Mouse (Mus musculus) B cell, adult (primary cell): ENCODE measurements around the gene Disp2. TPM values are rescaled to one million over a fixed set of nuclear protein-coding genes. Genes with fewer than 3 reads are reported as not detected.

Source experiments
- total RNA-seq: library from RNA; stranded (reverse); gene quantifications from 4 replicates; pipeline ENCODE4 v1.2.4, GENCODE M21; 2023; ENCODE audit not compliant: inconsistent age

Gene Disp2
- total RNA-seq: not detected in 4 replicates

DNA sequence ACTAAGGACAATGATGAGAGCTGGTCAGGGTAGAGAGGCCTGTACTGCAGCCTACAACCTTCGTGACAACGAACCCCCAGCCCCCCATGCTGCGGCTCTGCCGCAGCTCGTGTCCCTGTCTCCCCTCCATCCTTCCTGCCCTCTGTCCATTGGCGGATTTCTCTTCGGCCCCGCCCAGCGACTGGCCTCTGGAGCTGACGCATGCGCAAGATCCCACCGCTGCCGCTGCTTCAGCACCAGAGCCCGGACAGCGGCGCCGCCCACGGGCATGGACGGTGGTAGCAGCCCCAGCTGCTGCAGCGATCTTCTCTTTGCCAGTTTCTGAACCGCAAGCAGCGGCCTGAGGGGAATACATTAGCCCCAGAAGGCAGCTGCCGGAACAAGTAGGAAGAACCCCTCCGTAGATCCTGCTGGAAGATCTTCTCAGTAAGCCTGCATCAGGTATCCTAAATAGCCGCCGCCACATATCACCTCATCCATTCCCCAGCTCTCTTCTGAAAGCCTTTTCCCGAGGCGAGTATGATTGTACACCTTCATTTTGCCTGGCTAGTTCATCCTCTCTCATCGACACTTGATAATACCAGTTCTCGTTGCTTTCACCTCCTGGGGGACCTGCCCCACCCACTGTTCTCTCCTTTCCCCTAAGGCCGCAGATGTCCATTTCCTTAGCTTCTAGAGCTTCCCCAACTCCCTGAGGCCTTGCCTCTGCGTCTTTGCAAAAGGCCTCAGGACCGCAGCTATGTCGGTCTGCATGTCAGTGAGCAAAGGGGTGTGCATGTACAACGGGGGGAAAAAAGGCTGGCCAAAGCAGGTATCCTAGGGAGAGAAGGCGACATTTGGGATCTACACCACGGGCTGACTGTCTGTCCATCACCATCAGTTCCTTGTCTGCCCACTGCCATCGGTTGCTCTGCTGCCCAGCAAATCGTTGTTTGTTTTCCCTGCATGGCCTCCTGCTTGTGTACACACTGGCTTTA is at the start of gene Disp2:
Gene Disp2, plus strand, starts transcription at position 216 of the 977 bp plus-strand sequence.

GRCm38 (mm10) chr2:118745232-118745884 is 34.2 kb upstream of the Disp2 start, which contains the start of gene Inafm2:
Gene Inafm2 (plus strand): TSS chr2:118745758.

DNA sequence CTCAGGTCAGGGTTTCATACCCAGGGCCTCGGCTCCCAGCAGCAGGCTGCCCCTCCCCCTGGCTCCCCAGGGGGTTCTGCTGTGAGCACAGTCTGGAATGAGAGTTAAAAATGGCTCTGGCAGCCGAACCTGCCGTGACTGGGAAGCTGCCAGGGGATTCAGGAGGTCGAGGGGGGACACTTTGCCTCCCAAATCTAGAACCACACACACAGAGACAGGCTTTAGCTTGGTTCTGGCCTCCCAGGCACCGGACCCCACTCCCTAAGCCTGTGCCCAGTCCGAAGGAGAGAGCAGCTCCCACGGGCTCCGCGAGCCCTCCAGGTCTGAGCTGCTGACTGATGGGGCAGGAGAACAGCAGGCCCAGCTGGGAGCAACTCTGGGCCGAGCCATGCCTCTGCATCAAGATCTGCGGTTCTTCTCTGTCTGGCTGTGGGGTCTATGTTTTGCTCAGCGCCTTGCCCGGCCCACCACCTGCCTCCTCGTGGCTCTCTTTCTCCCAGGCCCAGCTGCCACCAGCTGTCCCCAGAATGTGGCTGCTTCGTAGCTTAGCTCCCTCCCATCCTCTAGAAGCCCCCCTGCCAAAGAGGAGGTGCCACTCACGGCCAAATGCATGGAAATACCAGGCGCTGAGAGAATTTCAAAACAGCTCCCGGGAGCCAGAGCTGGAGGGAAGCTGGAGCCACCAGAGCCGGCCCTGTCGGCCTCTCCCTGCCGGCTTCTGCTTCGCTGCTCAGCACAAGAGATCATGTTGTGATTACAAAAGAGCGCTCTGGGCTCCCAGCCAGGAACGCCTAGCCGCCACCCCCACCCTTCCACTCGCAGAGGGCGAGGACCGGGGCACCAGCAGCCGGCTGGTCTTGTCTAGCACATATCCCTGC is 17.4 kb upstream of the Disp2 start, which contains the start of gene Ccdc9b:
Gene Ccdc9b, minus strand, starts transcription at position 756 of the 878 bp plus-strand sequence.

DNA sequence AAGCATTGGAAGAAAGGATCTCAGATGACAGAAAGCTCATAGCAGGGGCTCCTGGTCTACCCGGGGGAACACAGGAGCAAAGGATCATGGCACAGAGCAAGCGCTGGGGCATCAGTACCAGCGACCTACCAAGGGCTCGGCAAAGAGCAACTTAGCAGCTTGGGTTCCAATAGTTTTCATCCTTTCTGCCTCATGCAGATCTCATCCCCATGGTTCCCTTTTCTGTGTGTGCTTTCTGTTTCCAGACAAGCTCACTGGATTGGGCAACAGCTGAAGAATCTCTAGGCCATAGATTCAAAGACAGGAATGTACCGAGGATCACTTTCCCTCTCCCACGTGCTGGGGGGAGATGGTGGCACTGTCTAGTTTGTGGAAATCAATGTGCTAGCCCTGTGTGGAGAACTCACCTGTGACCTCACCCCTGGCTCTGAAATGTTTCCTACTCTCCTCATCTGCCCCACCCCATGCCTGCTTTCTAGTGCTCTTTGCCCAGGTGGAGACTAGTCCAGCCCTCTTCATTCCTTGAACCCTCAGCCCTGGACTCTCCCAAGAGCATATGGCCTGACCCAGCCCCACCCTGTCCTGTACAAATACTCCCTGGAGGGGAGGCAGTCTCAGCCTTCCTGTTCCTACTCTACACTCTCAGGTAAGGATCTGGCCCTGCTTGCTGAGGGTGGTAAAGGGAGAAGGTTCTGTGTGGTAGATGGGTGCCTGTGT is 7.2 kb upstream of the Disp2 start, which contains the start of gene Phgr1:
Gene Phgr1, plus strand, starts transcription at position 612 of the 717 bp plus-strand sequence.

GRCm38 (mm10) chr2:118813981-118814836 is 34.7 kb downstream of the Disp2 start, which contains the start of gene Knstrn:
Gene Knstrn (plus strand): TSS chr2:118814003.

Other genes with a start within 250 kb of the Disp2 start
- gene Bmf, start 230.0 kb upstream of the Disp2 start, total RNA-seq: 65.6 to 85.1 TPM (median 77.5 TPM) in 4 replicates
- gene Bub1b, start 181.5 kb upstream of the Disp2 start, total RNA-seq: 4.4 to 6.9 TPM (median 6.5 TPM) in 4 replicates
- gene Pak6, start 116.4 kb upstream of the Disp2 start, total RNA-seq: 2.2 to 6.3 TPM (median 4.1 TPM) in 4 replicates
- 0.33 to 0.45 TPM (median 0.40 TPM) in 4 replicates for gene Ankrd63, start 75.8 kb upstream of the Disp2 start, total RNA-seq
- gene Plcb2, start 51.3 kb upstream of the Disp2 start, total RNA-seq: 87.6 to 107 TPM (median 99.4 TPM) in 4 replicates
- gene Inafm2, start 34.0 kb upstream of the Disp2 start, total RNA-seq: 16.6 to 23.0 TPM (median 17.8 TPM) in 4 replicates
- gene Ccdc9b, start 17.1 kb upstream of the Disp2 start, total RNA-seq: 0.57 TPM in 1 of 4 replicates, not detected in the others
- not detected in 4 replicates for gene Phgr1, start 7.0 kb upstream of the Disp2 start, total RNA-seq
- 7.0 to 11.9 TPM (median 8.3 TPM) in 4 replicates for gene Knstrn, start 34.3 kb downstream of the Disp2 start, total RNA-seq
- 62.9 to 97.4 TPM (median 72.1 TPM) in 4 replicates for gene Ivd, start 82.2 kb downstream of the Disp2 start, total RNA-seq
- gene Bahd1, start 120.7 kb downstream of the Disp2 start, total RNA-seq: 52.2 to 60.4 TPM (median 55.0 TPM) in 4 replicates
- 3.6 to 4.3 TPM (median 4.0 TPM) in 4 replicates for gene Chst14, start 146.8 kb downstream of the Disp2 start, total RNA-seq
- gene Ccdc32, start 249.7 kb downstream of the Disp2 start, total RNA-seq: 11.5 to 14.4 TPM (median 13.0 TPM) in 4 replicates